Mouse (Mus musculus) stomach, postnatal 0 days (tissue): ENCODE measurements at regions not wholly inside any gene's neighbourhood (a gene's known extent, or its start where the extent isn't known, plus 50 kb on each side); places are given as distances from the start of the nearest gene placed in this dataset.

Source experiments
- CTCF ChIP-seq: IDR thresholded peaks from 2 replicates; pipeline ENCODE4 v1.5.1; 2016; ENCODE audit warnings: antibody characterized with exemption, low read depth, mild to moderate bottlenecking, moderate library complexity
- EP300 ChIP-seq: optimal IDR thresholded peaks from 2 replicates; pipeline ENCODE3; 2016; ENCODE audit warnings: antibody characterized with exemption

DNA sequence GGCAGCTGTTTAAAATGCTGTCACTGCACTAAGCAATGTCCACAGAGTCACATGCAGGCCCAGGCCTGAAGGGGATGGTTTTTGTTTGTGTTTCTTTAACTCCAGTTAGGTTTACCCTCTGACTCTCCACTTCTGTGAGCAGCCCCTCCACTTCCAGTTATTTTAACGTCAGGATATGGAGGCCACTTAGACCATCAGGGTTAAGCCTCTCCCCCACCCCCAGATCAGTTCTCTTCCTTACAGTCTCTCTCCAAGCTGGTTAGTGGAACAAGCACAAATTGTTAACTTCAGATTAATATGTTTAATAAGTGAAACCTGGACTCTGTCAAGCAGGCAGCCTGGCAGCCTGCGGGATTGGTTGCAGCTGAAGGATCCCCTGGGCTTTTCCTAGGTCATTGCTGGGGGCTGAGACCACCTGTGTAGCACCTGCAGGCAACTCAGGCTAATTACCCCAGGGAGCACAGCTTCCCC, 85.9 kb downstream of the Tmem30b start:
- TF ChIP-seq EP300 (no peak), CTCF (no peak)
